Mouse (Mus musculus) retina, embryonic 14.5 days (tissue): ENCODE data around the gene Olfr180.

Experiments
- DNase-seq: peaks from one replicate; pipeline ENCODE4 v3.0.0-alpha.2; 2015; ENCODE audit warnings: low spot score

Olfr180 gene

GRCm38 (mm10) chr16:58929292-58929691 is at the start of gene Olfr180:
Olfr180 (minus strand) TSS chr16:58929392.
- no peak for DNase-seq

GRCm38 (mm10) chr16:58928655-58929054 is 537 bp downstream of the Olfr180 start, which contains the start of gene Olfr181:
Olfr181 (minus strand) TSS chr16:58928755.
- no peak for DNase-seq

- no peak for DNase-seq
Observed at GRCm38 (mm10) chr16:58891963-58892362, 37.2 kb downstream of the Olfr180 start, which contains the start of gene Olfr178. Olfr178 (minus strand) TSS chr16:58892063.

- DNase-seq, result no peak
Observed at GRCm38 (mm10) chr16:58884416-58884815, 44.8 kb downstream of the Olfr180 start.

- no peak for DNase-seq
Observed at GRCm38 (mm10) chr16:58874668-58875067, 54.5 kb downstream of the Olfr180 start, which contains the start of gene Olfr177. Olfr177 (minus strand) TSS chr16:58874768.
